Mouse (Mus musculus): ENCODE data around the gene Plet1. TPM values are rescaled to one million over a fixed set of nuclear protein-coding genes. Genes with fewer than 3 reads are reported as not detected.

Plet1 gene
- polyA plus RNA-seq, 1 experiment from 2014 or later: 1.6 TPM

DNA sequence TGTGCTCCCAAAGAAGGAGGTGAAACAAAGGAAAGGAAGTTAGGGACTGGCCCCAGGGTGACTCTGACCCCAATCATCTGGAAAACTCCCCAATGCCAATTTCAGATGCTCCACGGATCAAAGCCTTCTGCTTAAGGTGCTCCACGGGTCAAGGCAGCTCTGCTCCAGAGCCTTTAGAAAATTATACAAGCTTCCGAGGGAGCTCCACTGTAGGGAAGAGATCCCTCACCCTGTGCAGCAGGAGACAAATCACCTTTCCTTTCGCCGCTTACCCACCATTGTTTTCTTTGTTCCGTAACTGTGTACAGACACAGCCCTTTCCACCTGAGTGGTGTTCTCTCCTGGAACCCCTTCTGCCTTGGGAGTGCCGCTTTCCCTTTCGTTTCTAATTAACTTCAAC, 18.6 kb upstream of the Plet1 start:
- Histone ChIP-seq H3K36me3 (no peaks in the 10 kb centered on the region), H3K27me3 (no peaks in the 10 kb centered on the region; the same call in 1 of the 2 replicates), H3K9me3 (no peaks in the 10 kb centered on the region), H3K4me3 (no peak overlapping the region), H3K4me2 (no peak overlapping the region), H3K4me1 (peaks cover 11% of the 10 kb centered on the region), H3K9ac (no peak overlapping the region), H3K27ac (no peak overlapping the region)
- ATAC-seq (ENCODE audit: borderline replicate concordance, extremely low read depth, low FRiP score, low TSS enrichment): no peak
- 63% methylated on average over 8 of the region's 8 CpGs for WGBS

DNA sequence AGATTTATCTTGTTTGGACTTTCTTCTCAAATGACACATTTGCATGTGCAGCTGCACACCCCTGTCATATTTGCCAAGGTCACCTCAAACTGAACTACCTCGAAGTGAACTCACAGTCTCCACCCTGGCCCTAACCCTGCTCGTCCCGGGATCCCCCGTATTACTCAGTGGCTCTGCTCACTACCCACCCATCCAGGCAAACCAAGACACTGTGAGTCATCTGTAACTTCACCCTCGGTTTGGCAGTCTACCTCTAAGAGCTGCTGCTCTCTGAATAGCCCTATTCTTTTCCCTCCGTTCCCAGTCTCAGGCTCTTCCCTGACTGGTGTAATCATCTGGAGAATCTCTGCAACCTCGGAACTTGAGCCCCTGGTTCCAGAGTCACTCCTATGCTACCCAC, 17.7 kb upstream of the Plet1 start:
- no peaks in the 10 kb centered on the region for H3K9me3 ChIP-seq

DNA sequence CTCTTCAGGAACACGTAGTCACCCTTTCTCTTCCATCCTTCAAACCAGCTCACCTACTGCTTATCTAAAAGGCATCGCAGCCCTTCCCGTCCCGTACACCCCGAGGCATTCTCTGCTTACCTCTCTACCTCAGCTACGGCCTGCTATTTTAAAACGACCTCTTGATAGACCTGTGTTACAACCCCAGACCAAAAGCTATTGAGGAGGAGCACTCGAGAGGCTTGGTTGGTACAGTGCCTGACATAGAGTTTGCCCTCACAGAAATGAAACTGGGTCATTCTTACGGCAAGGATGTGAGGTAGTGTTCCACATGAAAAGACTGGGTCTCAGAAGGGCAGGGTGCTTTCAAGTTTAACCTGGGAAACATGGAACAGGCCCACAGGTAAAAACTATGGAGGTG, 17.1 kb upstream of the Plet1 start:
- H3K27ac ChIP-seq: no peak overlapping the region
- no peak overlapping the region for H3K9ac ChIP-seq
- no peaks in the 10 kb centered on the region; the same call in 1 of the 2 replicates for H3K27me3 ChIP-seq
- no peak overlapping the region for H3K4me3 ChIP-seq
- WGBS: 77% methylated on average over 9 of the region's 9 CpGs
- H3K4me1 ChIP-seq: peaks cover 5% of the 10 kb centered on the region; the same call in 1 of the 2 replicates
- no peaks in the 10 kb centered on the region for H3K9me3 ChIP-seq
- no peaks in the 10 kb centered on the region for H3K36me3 ChIP-seq
- no peak for ATAC-seq (ENCODE audit: borderline replicate concordance, extremely low read depth, low FRiP score, low TSS enrichment)
- no peak overlapping the region for H3K4me2 ChIP-seq

More for the DNA sequence above, 17.7 kb upstream of the Plet1 start:
- Histone ChIP-seq H3K27ac (no peak overlapping the region), H3K9ac (no peak overlapping the region), H3K36me3 (no peaks in the 10 kb centered on the region), H3K4me2 (no peak overlapping the region), H3K27me3 (no peaks in the 10 kb centered on the region; the same call in 1 of the 2 replicates), H3K4me1 (peaks cover 5% of the 10 kb centered on the region; the same call in 1 of the 2 replicates), H3K4me3 (no peak overlapping the region)
- ATAC-seq (ENCODE audit: borderline replicate concordance, extremely low read depth, low FRiP score, low TSS enrichment): no peak
- WGBS: 48% methylated on average over 7 of the region's 7 CpGs

DNA sequence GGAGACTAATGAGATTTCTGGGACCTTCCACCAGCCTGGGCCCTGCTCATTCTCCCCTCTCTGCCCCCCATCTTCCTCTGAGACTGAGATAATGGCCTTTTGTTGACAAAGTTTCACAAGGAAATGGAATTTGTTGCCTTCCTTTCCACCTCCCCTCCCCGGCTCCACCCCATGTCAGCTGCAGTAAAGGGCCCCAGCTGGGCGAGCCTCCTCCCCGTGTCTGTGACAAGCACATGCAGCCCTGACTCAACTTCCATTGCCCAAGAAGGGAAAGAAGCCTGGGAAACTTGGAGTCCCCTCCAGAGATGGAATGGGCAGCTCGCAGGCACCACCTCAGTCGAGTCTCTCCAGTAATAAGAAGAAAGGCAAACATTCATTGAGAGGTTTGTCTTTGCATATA, 15.5 kb upstream of the Plet1 start:
- Histone ChIP-seq H3K9me3 (no peaks in the 10 kb centered on the region), H3K4me3 (no peak overlapping the region), H3K27me3 (no peaks in the 10 kb centered on the region; the same call in 1 of the 2 replicates), H3K9ac (no peak overlapping the region), H3K36me3 (no peaks in the 10 kb centered on the region), H3K4me1 (peaks cover 5% of the 10 kb centered on the region; the same call in 1 of the 2 replicates), H3K4me2 (no peak overlapping the region), H3K27ac (no peak overlapping the region)
- ATAC-seq (ENCODE audit: borderline replicate concordance, extremely low read depth, low FRiP score, low TSS enrichment): no peak
- 9% methylated on average over 5 of the region's 5 CpGs for whole genome bisulfite sequencing

DNA sequence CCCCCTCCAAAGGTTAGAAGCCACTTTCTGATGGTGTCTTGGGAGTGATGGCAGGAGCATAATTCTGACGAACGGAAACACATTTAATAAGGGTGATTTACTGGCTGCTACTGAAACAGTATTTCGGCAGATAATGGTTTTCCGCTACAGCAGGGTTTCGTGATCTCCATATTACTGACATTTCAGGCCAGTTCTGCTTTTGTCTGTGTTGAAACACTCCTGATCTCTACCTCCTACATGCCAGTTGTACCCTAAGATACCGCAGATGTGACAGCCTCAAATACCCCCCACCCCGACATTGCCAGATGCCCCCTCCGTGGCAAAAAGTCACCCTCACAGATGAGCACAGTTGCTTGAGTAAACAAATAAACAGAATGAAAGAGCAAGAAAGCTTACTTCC, 14.8 kb upstream of the Plet1 start:
- H3K9me3 ChIP-seq: no peaks in the 10 kb centered on the region
- H3K36me3 ChIP-seq: no peaks in the 10 kb centered on the region
- no peak overlapping the region for H3K4me2 ChIP-seq
- no peaks in the 10 kb centered on the region; the same call in 1 of the 2 replicates for H3K27me3 ChIP-seq
- H3K4me3 ChIP-seq: no peak overlapping the region
- no peak for ATAC-seq (ENCODE audit: borderline replicate concordance, extremely low read depth, low FRiP score, low TSS enrichment)
- H3K4me1 ChIP-seq: peaks cover 5% of the 10 kb centered on the region; the same call in 1 of the 2 replicates
- no peak overlapping the region for H3K27ac ChIP-seq
- H3K9ac ChIP-seq: no peak overlapping the region
- WGBS: 17% methylated on average over 8 of the region's 8 CpGs

DNA sequence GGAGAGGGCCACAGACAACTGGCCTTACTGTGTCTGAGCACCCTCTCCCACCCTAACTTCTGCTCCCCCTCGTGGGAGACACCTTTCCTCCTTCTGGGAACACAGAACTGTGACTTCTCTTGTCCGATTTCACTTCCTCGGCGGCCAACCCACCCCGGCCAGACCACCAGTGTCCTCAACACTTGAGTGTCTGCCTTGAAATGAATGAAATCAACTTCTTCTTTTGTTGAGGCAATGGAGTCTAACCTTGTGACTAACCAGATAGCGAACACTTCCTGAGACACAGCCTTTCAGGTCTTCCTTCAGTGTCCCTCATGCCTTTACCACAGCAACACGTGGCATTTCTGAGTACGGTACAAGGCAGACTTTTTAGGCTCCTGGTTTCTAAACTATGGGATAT, 11.6 kb upstream of the Plet1 start:
- Histone ChIP-seq H3K4me2 (no peak overlapping the region), H3K9me3 (no peaks in the 10 kb centered on the region), H3K4me3 (no peak overlapping the region), H3K9ac (no peak overlapping the region), H3K4me1 (peaks cover 12% of the 10 kb centered on the region; the same call in 1 of the 2 replicates), H3K27me3 (no peaks in the 10 kb centered on the region; the same call in 1 of the 2 replicates), H3K36me3 (no peaks in the 10 kb centered on the region), H3K27ac (no peak overlapping the region)
- 76% methylated on average over 8 of the region's 8 CpGs for WGBS
- no peak for ATAC-seq (ENCODE audit: borderline replicate concordance, extremely low read depth, low FRiP score, low TSS enrichment)

DNA sequence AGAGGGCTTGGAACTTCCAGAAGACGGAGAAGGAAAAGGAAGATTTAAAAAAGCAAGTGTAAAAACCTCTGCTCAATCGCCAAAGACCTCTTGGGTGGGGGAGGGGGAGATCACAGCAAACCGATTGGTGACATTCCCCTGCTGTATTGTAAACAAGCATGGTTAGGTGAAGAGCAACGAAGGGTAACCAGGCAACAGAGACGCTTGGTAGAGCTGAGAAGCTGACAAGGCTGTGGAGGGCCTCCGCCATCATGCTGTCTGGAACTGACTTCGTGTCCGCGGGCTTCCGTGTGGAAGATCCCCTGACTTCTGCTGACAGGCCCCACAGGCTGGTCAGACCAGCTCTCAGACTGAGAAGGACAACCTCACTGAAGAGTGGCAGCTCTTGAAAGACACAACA, 8.8 kb upstream of the Plet1 start:
- Histone ChIP-seq H3K4me3 (peak overlapping the region; percentile 13; the same call in 1 of the 2 replicates), H3K36me3 (no peaks in the 10 kb centered on the region), H3K4me1 (peaks cover 7% of the 10 kb centered on the region; the same call in 1 of the 2 replicates), H3K27me3 (no peaks in the 10 kb centered on the region), H3K9me3 (no peaks in the 10 kb centered on the region), H3K4me2 (peak overlapping the region; percentile 42), H3K27ac (no peak overlapping the region), H3K9ac (no peak overlapping the region)
- 7% methylated on average over 10 of the region's 10 CpGs for WGBS
- no peak for ATAC-seq (ENCODE audit: borderline replicate concordance, extremely low read depth, low FRiP score, low TSS enrichment)

DNA sequence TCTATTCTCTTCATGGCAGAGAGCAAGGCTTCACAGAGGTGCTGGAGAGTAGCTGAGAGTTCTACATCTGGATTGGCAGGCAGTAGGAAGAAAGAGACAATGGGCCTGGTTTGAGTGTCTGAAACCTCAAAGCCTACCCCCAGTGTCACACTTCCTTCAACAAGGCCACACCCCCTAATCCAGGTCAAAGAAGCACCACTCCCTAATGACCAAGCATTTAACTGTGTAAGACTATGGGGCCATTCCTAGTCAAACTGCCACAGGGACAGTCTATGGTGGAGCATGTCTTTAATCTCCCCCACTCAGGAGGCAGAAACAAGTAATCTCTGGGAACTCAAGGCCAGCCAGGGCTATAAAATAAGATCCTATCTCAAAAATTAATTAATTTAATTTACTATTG, 3.5 kb upstream of the Plet1 start:
- ATAC-seq (ENCODE audit: borderline replicate concordance, extremely low read depth, low FRiP score, low TSS enrichment): no peak
- no peaks in the 10 kb centered on the region for H3K9me3 ChIP-seq
- H3K4me3 ChIP-seq: no peak overlapping the region
- H3K9ac ChIP-seq: no peak overlapping the region
- no peaks in the 10 kb centered on the region for H3K36me3 ChIP-seq
- no peak overlapping the region for H3K27ac ChIP-seq
- peaks cover 1% of the 10 kb centered on the region for H3K4me1 ChIP-seq
- H3K27me3 ChIP-seq: no peaks in the 10 kb centered on the region
- H3K4me2 ChIP-seq: no peak overlapping the region

DNA sequence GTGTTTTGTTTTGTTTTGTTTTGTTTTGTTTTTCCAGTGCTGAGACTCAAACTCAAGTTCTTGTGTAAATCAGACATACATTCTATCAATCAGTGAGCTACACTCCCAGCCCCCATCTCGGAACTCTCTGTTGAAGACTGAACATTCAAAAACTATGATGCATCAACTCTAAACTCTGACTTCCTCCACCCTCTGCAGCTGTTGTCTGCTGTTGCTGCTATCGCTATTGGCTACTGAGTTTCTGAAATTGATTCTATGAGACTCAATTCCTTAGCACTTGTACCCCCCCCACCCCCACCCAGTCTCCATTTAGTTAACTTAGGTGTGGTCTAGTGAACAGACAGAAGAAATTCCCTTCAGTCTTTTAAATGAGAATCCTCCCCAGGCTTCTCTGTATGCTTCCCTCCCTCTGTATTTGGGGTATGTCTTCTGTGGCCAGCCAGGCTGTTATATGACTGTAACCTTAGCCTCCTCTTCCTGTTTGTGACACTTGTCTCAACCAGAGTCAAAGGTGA, 2.7 kb upstream of the Plet1 start:
- Histone ChIP-seq H3K36me3 (no peaks in the 10 kb centered on the region), H3K9me3 (no peaks in the 10 kb centered on the region), H3K4me2 (no peak overlapping the region), H3K4me1 (peaks cover 9% of the 10 kb centered on the region), H3K9ac (no peak overlapping the region), H3K4me3 (no peak overlapping the region), H3K27ac (no peak overlapping the region), H3K27me3 (no peaks in the 10 kb centered on the region)
- 69% methylated on average over 2 of the region's 2 CpGs for WGBS
- no peak for ATAC-seq (ENCODE audit: borderline replicate concordance, extremely low read depth, low FRiP score, low TSS enrichment)

DNA sequence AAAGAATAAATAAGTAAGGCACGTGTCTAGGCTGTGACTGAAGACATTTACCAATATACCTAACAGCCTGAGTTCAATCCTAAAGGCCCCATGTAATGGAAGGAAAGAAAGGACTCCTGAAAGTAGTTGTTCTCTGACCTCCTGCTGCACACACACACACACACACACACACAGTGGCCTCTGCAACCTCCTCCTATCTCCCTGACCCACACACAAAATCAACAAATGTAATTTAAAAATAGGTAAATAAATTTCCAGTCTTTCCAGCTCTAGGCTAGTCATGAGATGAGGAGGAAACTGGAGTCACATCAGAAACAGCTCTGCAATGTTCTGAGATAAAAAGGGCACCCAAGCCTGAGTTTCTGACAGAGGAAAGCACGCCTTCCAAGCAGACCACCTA, 548 bp upstream of the Plet1 start:
- no peaks in the 10 kb centered on the region for H3K36me3 ChIP-seq
- no peak for ATAC-seq (ENCODE audit: borderline replicate concordance, extremely low read depth, low FRiP score, low TSS enrichment)
- H3K4me1 ChIP-seq: peaks cover 9% of the 10 kb centered on the region
- H3K27ac ChIP-seq: no peak overlapping the region
- WGBS: 60% methylated on average over 2 of the region's 2 CpGs
- no peak overlapping the region for H3K4me2 ChIP-seq
- H3K9me3 ChIP-seq: no peaks in the 10 kb centered on the region
- no peak overlapping the region for H3K9ac ChIP-seq
- H3K4me3 ChIP-seq: no peak overlapping the region
- no peaks in the 10 kb centered on the region for H3K27me3 ChIP-seq

DNA sequence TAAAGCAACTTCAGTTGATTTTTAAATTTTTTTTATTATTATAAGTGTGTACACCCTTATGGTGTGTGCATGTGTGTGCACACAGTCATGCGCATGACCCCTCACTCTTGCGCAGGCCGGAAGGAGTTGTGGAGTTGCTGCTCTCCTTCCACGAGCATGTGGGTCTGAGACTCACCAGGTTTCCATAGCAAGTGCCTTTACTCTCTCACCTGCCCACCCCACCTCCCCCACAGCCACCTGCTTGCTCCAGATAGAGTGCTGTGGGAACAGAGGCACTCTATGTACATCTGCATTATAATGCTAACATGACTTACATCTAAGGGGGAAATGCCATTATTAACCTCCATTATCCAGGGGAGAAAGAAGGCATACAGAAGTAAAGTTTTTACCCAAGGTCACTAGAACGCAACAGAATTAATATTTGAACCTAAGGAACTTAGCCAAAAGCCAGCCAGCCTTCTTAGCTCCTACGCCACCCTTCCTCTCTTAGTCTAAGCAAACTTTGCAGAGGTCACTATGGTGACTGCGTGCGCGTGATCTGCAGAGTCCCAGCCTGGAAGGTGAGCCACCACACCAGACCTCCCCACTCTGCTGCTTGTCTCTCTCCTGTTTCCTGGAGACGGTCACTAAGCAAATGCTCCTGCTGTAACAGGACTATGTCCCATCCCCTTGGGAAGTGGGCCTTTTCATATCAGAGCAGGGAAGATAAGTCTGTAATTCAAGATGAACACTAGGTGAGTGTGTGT, 1.3 kb downstream of the Plet1 start:
- ATAC-seq (ENCODE audit: borderline replicate concordance, extremely low read depth, low FRiP score, low TSS enrichment): no peak
- Histone ChIP-seq H3K4me3 (no peak overlapping the region), H3K9me3 (no peaks in the 10 kb centered on the region), H3K27me3 (no peaks in the 10 kb centered on the region), H3K4me2 (no peak overlapping the region), H3K36me3 (no peaks in the 10 kb centered on the region), H3K4me1 (peaks cover 9% of the 10 kb centered on the region), H3K9ac (no peak overlapping the region), H3K27ac (0 out of 2 replicates have a peak overlapping the region, but pooled peaks have one; percentile 9)
- 63% methylated on average over 10 of the region's 10 CpGs for WGBS

DNA sequence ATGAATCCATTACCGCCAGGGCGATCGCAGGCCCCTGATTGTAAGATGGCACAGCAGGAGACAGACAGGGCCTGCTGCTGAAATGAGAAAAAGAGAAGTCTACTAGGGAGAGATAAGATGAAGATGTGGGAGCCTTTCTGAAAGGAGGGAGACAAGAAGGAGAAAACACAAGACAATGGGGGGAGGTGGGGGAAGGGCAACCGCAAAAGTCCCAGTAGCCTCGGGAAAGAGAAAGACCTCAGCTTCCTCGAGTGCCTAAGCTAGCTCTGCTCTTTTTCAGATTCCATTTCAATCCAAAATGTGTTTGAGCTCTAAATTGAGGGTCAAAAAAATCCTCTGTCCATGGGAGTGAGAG, 1.8 kb downstream of the Plet1 start:
- Histone ChIP-seq H3K4me2 (no peak overlapping the region), H3K9ac (no peak overlapping the region), H3K4me3 (no peak overlapping the region), H3K36me3 (no peaks in the 10 kb centered on the region), H3K4me1 (peaks cover 9% of the 10 kb centered on the region), H3K9me3 (no peaks in the 10 kb centered on the region), H3K27ac (0 out of 2 replicates have a peak overlapping the region, but pooled peaks have one; percentile 9), H3K27me3 (no peaks in the 10 kb centered on the region)
- 27% methylated on average over 6 of the region's 6 CpGs for WGBS
- ATAC-seq (ENCODE audit: borderline replicate concordance, extremely low read depth, low FRiP score, low TSS enrichment): no peak
